Mouse (Mus musculus) urinary bladder, postnatal 36 days (tissue): ENCODE data around the gene Sult2a8.
"Not testable (repeated sequence)": the region's sequence is repeated elsewhere in the genome, so short reads cannot be mapped to it uniquely, and the experiment has no call there.

Source experiments
- DNase-seq, 2 experiments: peaks; one replicate each; pipeline ENCODE4 v3.0.0; 2022; ENCODE audit warnings: low spot score in 2 of 2, mixed read lengths in 1 of 2

Gene Sult2a8

DNA sequence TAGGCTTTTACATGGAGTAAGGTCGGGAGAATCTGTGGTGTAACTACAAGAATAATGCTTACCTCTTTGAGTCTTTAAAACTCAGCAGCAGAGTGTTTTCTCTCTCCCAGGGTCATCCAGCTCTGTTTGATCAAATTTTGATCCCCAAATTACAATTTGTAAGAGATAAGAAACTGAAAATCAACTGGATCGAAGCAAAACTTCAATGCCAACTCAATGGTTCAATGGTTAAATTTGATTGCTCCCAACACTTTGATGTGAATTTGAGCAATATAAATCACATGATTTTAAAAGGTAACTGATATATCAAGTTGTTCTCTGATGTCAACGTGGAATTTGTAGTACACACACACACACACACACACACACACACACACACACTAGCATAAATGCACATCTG lies at the start of gene Sult2a8:
Gene Sult2a8 (minus strand): TSS at position 236 of the 400 bp plus-strand sequence.
- no peak for DNase-seq

GRCm38 (mm10) chr7:14494130-14494529 lies 47.6 kb upstream of the Sult2a8 start, which contains the start of gene Sult2a7:
TSS of gene Sult2a7 (minus strand) at chr7:14494230.
- DNase-seq: no peak

GRCm38 (mm10) chr7:14492886-14493285 lies 46.3 kb upstream of the Sult2a8 start:
- no peak for DNase-seq

DNA sequence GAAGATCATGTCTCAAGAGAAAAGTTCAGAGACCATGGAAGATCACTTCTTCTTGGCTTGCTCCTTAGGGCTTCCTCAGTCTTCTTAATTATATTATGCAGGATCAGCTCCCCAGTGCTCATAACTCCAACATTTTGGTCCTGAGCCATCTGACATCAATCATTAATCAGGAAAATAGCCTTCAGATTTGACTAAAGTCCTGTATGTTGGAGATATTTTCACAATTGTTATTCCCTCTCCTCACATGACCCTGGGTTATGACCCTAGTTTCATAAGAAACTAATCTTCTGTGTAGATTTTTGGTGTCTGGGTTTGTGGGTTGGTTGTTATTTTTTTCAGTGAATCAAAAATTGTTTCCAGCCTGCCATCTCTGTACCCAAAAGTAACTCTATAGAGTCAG lies 7.0 kb downstream of the Sult2a8 start:
- no peak for DNase-seq

DNA sequence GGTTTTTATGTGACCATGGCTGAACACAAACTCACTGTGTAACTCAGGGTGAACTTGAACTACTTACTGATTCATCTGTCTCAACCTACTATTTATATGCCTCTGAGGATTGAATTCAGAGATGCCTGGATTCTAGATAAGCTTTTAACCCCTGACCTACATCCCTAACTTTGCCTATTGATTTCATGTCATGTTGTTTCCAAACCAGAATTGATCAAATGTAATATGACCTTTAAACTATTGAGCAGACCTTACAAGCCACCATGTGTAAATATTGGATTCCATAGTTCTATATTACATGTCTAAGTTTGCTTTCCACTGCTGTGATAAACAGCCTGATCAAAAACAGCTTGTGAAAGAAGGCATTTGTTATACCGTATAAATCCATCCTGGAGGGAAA lies 8.1 kb downstream of the Sult2a8 start:
- DNase-seq: no peak

- no peak for DNase-seq
Measured at GRCm38 (mm10) chr7:14438029-14438428, 8.5 kb downstream of the Sult2a8 start.

DNA sequence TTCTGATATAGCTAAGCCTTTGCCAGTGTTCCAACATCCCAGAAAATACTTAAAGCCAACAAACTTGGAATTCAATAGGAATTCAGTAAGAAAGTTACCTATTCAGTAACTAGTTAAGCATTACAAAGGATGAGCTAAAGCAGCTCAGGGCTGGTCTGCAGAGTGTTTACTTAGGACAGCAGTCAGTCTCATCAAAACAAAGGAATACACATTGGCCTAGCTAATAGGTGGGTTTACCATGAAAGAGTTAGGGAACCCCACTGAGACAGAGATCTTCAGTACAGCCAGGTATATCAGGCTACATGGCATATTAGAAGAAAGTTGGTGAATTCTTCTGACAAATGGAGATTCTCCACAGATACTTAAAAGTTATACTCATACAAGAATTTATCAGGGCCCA lies 47.2 kb downstream of the Sult2a8 start:
- DNase-seq: not testable (repeated sequence)

DNA sequence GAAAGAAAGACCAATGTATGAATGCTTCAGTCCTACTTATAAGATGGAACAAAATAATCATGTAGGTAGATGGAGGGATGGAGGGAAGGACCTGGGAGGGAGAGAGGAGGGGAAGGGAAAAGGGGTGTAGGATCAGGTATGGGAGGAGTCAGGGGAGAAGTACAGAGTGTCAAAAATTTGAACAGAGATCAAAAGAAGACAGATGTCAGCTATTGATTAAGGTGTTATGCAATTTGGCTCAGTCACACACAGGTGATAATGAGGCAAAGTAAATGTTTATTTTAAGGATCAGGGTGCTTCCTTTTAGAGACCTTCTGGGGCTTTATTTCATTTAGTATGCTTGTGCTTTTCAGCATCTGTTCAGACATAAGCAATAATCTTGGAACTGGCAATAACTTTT lies 50.1 kb downstream of the Sult2a8 start:
- no peak for DNase-seq
